24 mouse cellular contexts compared by ENCODE assay signal in the genomic region with DNA sequence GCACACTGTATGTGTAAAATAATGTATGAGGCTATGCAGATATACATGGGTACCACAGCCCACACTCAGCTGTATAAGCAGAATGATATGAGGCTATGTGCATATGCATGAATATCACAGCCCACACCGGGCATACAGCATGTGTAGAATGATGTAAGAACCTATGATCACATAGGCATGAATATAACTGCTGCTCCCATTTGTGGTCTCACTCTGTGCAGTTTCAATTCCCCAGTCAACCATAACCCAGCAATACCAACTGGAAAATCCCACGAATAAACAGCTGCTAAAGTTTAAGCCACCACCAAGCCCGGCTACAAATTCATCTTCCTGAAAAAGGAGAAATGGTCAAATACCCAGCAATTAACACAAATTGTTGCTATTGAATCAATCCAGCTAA. TPM values are rescaled to one million over a fixed set of nuclear protein-coding genes. Genes with fewer than 3 reads are reported as not detected.
"Had no signal": no experiment of that assay in that cellular context is flagged by ENCODE, and none has a peak within 500 bp of the region (broad histone marks: within the 10 kb centered on the region; RNA-seq: fewer than 3 reads in every experiment).

No protein-coding gene starts in this region.

- H3K4me3 ChIP-seq: liver, embryonic 12.5 days; lung, embryonic 15.5 days; megakaryocyte, embryonic 14.5 days; midbrain, embryonic 13.5 days; midbrain, embryonic 15.5 days; stomach, embryonic 15.5 days had no signal

- H3K9me3 ChIP-seq: liver, embryonic 12.5 days; lung, embryonic 15.5 days; midbrain, embryonic 13.5 days; midbrain, embryonic 15.5 days; stomach, embryonic 15.5 days had no signal

- H3K36me3 ChIP-seq: midbrain, embryonic 15.5 days had no signal

- DNase-seq: lung, adult 2 months; lung, postnatal 14 days; right cerebral cortex, postnatal 14 days; thymus, adult 2 months; thymus, postnatal 25 days; thymus, postnatal 4 days had no signal

- H3K27ac ChIP-seq: liver, embryonic 12.5 days; liver, embryonic 14.5 days; lung, embryonic 15.5 days; macrophage; midbrain, embryonic 13.5 days; midbrain, embryonic 15.5 days; stomach, embryonic 15.5 days; stomach, postnatal 0 days had no signal

- H3K9ac ChIP-seq: liver, embryonic 12.5 days; liver, embryonic 14.5 days; lung, embryonic 15.5 days; midbrain, embryonic 13.5 days; midbrain, embryonic 15.5 days; stomach, embryonic 15.5 days had no signal

- ATAC-seq: liver, embryonic 12.5 days; lung, postnatal 0 days; midbrain, embryonic 13.5 days; midbrain, embryonic 15.5 days had no signal

- H3K4me1 ChIP-seq: liver, embryonic 12.5 days had no signal

- H3K27me3 ChIP-seq: midbrain, embryonic 15.5 days had no signal

- H3K4me2 ChIP-seq: liver, embryonic 12.5 days; lung, embryonic 15.5 days; midbrain, embryonic 11.5 days; midbrain, embryonic 13.5 days; midbrain, embryonic 15.5 days; stomach, embryonic 15.5 days had no signal

RNA-seq across cellular contexts. Expression of gene Aqp6, which starts 17.4 kb away (rescaled TPM):
- total RNA-seq: monocyte, adult 5-6 weeks; neutrophil, adult 5-6 weeks had no signal
- polyA plus RNA-seq: liver, embryonic 12.5 days; liver, embryonic 14.5 days; liver, embryonic 16.5 days; lung, adult 2 months; lung, embryonic 15.5 days; lung, postnatal 0 days; macrophage; spleen, adult 2 months; stomach, embryonic 15.5 days; stomach, postnatal 0 days; testis, adult 2 months had no signal

RNA-seq across cellular contexts. Expression of gene Aqp5, which starts 28.0 kb away (rescaled TPM):
- total RNA-seq: monocyte, adult 5-6 weeks; neutrophil, adult 5-6 weeks had no signal
- polyA plus RNA-seq: macrophage had no signal

RNA-seq across cellular contexts. Expression of gene Aqp2, which starts 39.7 kb away (rescaled TPM):
- total RNA-seq: midbrain, postnatal 0 days; monocyte, adult 5-6 weeks; neutrophil, adult 5-6 weeks had no signal
- polyA plus RNA-seq: liver, embryonic 12.5 days; liver, embryonic 14.5 days; liver, embryonic 16.5 days; lung, postnatal 0 days; macrophage; midbrain, embryonic 11.5 days; midbrain, embryonic 13.5 days; midbrain, embryonic 15.5 days; midbrain, postnatal 0 days; neural tube, embryonic 11.5 days; stomach, embryonic 15.5 days; stomach, postnatal 0 days had no signal

RNA-seq across cellular contexts. Expression of gene Asic1, which starts 51.6 kb away (rescaled TPM):
- total RNA-seq: monocyte, adult 5-6 weeks had no signal
